Mouse (Mus musculus) embryonic facial prominence, embryonic 14.5 days (tissue): ENCODE results near the gene Chst13. TPM values are rescaled to one million over a fixed set of nuclear protein-coding genes. Genes with fewer than 3 reads are reported as not detected.

ENCODE experiments used
- ATAC-seq: fragments of 200-750 bp; cut with Nextera tagmentation; 2 replicates; pipeline ENCODE4 v1.8.0; 2017; ENCODE audit warnings: low read depth, moderate number of reproducible peaks, moderate TSS enrichment
- DNase-seq: peaks from one replicate; pipeline ENCODE4 v3.0.0-alpha.2; 2015; ENCODE audit warnings: low spot score
- H3K27ac ChIP-seq: fragments of 300-500 bp; sonication (generic); replicated peaks from 2 replicates; pipeline ENCODE4 v1.5.1; 2014; ENCODE audit warnings: low read depth, mild to moderate bottlenecking, low read length, moderate library complexity
- H3K27me3 ChIP-seq: fragments of 300-500 bp; sonication (generic); replicated peaks from 2 replicates; pipeline ENCODE4 v1.6.1; 2014; ENCODE audit warnings: low read length; ENCODE audit not compliant: control insufficient read depth, insufficient read depth
- H3K36me3 ChIP-seq: fragments of 300-500 bp; sonication (generic); 2 replicates; pipeline ENCODE4 v1.6.1; 2014; ENCODE audit warnings: low read length, mixed read lengths; ENCODE audit not compliant: control insufficient read depth, insufficient read depth
- H3K4me1 ChIP-seq: fragments of 300-500 bp; sonication (generic); 2 replicates; pipeline ENCODE4 v1.6.1; 2014; ENCODE audit warnings: antibody characterized with exemption, low read length; ENCODE audit not compliant: control insufficient read depth, insufficient read depth
- H3K4me2 ChIP-seq: fragments of 300-500 bp; sonication (generic); 2 replicates; pipeline ENCODE4 v1.6.1; 2014; ENCODE audit warnings: low read depth, mild to moderate bottlenecking, low read length, moderate library complexity, mixed read lengths
- H3K4me3 ChIP-seq: fragments of 300-500 bp; sonication (generic); 2 replicates; pipeline ENCODE4 v1.5.1; 2014; ENCODE audit warnings: low read depth, mild to moderate bottlenecking, low read length
- H3K9ac ChIP-seq: fragments of 300-500 bp; sonication (generic); 2 replicates; pipeline ENCODE4 v1.6.1; 2014; ENCODE audit warnings: low read depth, mild to moderate bottlenecking, low read length, moderate library complexity, mixed read lengths
- H3K9me3 ChIP-seq: fragments of 300-500 bp; sonication (generic); 2 replicates; pipeline ENCODE4 v1.6.1; 2016; ENCODE audit warnings: low read length; ENCODE audit not compliant: control insufficient read depth
- WGBS: fragments of 180-500 bp; shearing (Covaris S2); extraction: QIAGEN DNeasy Blood & Tissue Kit; methylation state at CpG from one replicate; pipeline ENCODE4 v1.1.7; 2014; 5-methylcytosine and 5-hydroxymethylcytosine counted together
- polyA plus RNA-seq: library from polyadenylated mRNA; unstranded; fragments of >200 nt; fragmentation: Nextera tagmentation; extraction: Ambion mirVana; gene quantifications from 2 replicates; pipeline ENCODE4 v1.2.1, GENCODE M21; 2014

Chst13 gene
- polyA plus RNA-seq, 1 experiment from 2014 or later = 6.4 TPM

GRCm38 (mm10) chr6:90358142-90358541, 33.2 kb upstream of the Chst13 start:
- Histone ChIP-seq H3K9me3 (no peaks in the 10 kb centered on the region), H3K36me3 (no peaks in the 10 kb centered on the region), H3K4me1 (peaks cover 28% of the 10 kb centered on the region), H3K27me3 (no peaks in the 10 kb centered on the region), H3K4me3 (no peak overlapping the region), H3K9ac (no peak overlapping the region), H3K4me2 (no peak overlapping the region), H3K27ac (no peak overlapping the region)
- no peak for DNase-seq
- ATAC-seq = no peak
- WGBS = 51% methylated on average over 5 of the region's 5 CpGs

- Histone ChIP-seq H3K4me1 (no peaks in the 10 kb centered on the region), H3K4me2 (no peak overlapping the region), H3K9ac (no peak overlapping the region), H3K4me3 (no peak overlapping the region), H3K36me3 (no peaks in the 10 kb centered on the region), H3K27ac (no peak overlapping the region), H3K9me3 (no peaks in the 10 kb centered on the region), H3K27me3 (no peaks in the 10 kb centered on the region)
- 36% methylated on average over 2 of the region's 2 CpGs for WGBS
- ATAC-seq (no peak), DNase-seq (peak; percentile 68)
Observed at GRCm38 (mm10) chr6:90350011-90350410, 25.0 kb upstream of the Chst13 start.

GRCm38 (mm10) chr6:90348500-90348899, 23.5 kb upstream of the Chst13 start:
- no peak overlapping the region for H3K9ac ChIP-seq
- H3K4me1 ChIP-seq = no peaks in the 10 kb centered on the region
- DNase-seq (no peak), ATAC-seq (no peak)
- no peak overlapping the region for H3K4me2 ChIP-seq
- no peaks in the 10 kb centered on the region for H3K36me3 ChIP-seq
- H3K4me3 ChIP-seq = no peak overlapping the region
- WGBS = 57% methylated on average over 4 of the region's 4 CpGs
- no peak overlapping the region for H3K27ac ChIP-seq
- H3K27me3 ChIP-seq = no peaks in the 10 kb centered on the region
- H3K9me3 ChIP-seq = no peaks in the 10 kb centered on the region

GRCm38 (mm10) chr6:90347183-90347582, 22.2 kb upstream of the Chst13 start:
- H3K9ac ChIP-seq = no peak overlapping the region
- H3K36me3 ChIP-seq = no peaks in the 10 kb centered on the region
- no peaks in the 10 kb centered on the region for H3K4me1 ChIP-seq
- H3K4me3 ChIP-seq = no peak overlapping the region
- no peaks in the 10 kb centered on the region for H3K9me3 ChIP-seq
- no peak overlapping the region for H3K27ac ChIP-seq
- WGBS = 77% methylated on average over 4 of the region's 4 CpGs
- H3K27me3 ChIP-seq = no peaks in the 10 kb centered on the region
- no peak overlapping the region for H3K4me2 ChIP-seq
- no peak for DNase-seq
- no peak for ATAC-seq

DNA sequence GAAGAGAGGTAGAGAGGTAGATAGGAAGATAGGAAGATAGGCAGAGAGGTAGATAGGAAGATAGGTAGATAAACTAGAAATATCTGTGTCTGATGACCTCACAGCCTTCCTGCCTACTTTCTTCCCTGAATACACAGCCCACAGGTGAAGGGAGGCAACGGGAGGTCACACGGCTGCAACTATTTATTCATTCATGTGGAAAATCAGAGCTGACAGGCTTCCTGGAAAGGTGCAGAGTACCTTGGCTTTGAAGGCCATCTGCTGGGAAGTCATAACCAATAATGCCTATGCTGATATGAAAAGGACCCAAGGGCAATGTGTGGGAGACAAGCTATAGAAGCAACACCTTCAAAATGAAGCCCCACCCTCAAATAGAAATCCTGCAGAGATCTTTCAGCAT, 17.4 kb upstream of the Chst13 start:
- no peak overlapping the region for H3K27ac ChIP-seq
- no peaks in the 10 kb centered on the region for H3K9me3 ChIP-seq
- no peak overlapping the region for H3K9ac ChIP-seq
- H3K4me2 ChIP-seq = no peak overlapping the region
- no peak for DNase-seq
- WGBS = 68% methylated on average over 2 of the region's 2 CpGs
- no peak overlapping the region for H3K4me3 ChIP-seq
- ATAC-seq = no peak
- no peaks in the 10 kb centered on the region for H3K27me3 ChIP-seq
- no peaks in the 10 kb centered on the region for H3K4me1 ChIP-seq
- no peaks in the 10 kb centered on the region for H3K36me3 ChIP-seq

GRCm38 (mm10) chr6:90334244-90334643, 9.3 kb upstream of the Chst13 start:
- Histone ChIP-seq H3K4me2 (no peak overlapping the region), H3K27ac (no peak overlapping the region), H3K4me1 (no peaks in the 10 kb centered on the region), H3K9me3 (no peaks in the 10 kb centered on the region), H3K9ac (no peak overlapping the region), H3K36me3 (no peaks in the 10 kb centered on the region), H3K27me3 (no peaks in the 10 kb centered on the region), H3K4me3 (no peak overlapping the region)
- WGBS = 75% methylated on average over 3 of the region's 3 CpGs
- no peak for ATAC-seq
- no peak for DNase-seq

DNA sequence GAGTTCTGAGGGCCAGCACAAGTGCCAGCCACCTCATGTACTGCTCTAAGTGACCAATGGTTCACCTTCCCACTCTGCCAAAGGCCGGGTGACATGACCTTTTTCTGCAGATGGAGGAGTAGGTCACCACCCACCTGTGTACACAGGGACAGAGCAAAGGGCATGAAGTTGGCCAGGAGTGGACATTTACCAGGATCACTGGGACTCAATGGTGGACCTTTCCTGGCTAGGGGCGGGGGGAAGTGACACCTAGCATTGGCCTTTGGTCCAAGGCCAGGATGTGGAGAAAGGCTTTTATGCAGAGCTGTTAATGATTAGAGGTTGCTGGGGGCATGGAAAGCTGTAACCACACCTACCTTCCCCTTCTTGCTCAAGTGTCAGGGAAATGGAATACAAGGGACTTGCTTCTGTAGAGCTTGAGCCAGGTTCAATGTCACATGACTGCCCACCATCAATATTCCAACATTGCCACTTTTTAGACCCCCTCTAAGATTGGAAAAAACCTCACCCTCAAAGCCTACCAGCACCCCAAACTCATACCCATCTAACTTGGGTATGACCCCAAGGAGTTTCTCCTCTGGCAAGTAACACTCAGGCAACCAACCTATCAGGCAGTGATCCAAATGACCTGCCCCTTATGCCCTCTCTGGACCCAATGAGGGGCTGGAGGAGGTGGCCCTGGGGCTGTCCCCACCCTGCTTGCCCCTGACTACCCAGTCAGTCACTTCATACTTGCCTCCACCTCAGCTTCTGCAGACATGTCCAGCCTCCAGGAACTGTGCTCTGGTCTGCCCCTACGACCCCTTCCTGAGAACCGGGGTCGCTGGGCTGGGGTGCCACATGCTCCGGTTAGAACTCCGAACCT, 7.8 kb upstream of the Chst13 start, which contains the start of gene Uroc1:
Gene Uroc1, plus strand, starts transcription at position 724 of the 865 bp plus-strand sequence.
- H3K4me1 ChIP-seq = no peaks in the 10 kb centered on the region
- no peak within 1 kb of the TSS for H3K27ac ChIP-seq
- H3K4me2 ChIP-seq = no peak within 1 kb of the TSS
- DNase-seq (no peak), ATAC-seq (no peak)
- H3K9me3 ChIP-seq = no peaks in the 10 kb centered on the region
- WGBS = 78% methylated on average over 7 of the region's 7 CpGs
- H3K4me3 ChIP-seq = no peak within 1 kb of the TSS
- H3K27me3 ChIP-seq = no peaks in the 10 kb centered on the region
- no peak within 1 kb of the TSS for H3K9ac ChIP-seq
- H3K36me3 ChIP-seq = no peaks in the 10 kb centered on the region

DNA sequence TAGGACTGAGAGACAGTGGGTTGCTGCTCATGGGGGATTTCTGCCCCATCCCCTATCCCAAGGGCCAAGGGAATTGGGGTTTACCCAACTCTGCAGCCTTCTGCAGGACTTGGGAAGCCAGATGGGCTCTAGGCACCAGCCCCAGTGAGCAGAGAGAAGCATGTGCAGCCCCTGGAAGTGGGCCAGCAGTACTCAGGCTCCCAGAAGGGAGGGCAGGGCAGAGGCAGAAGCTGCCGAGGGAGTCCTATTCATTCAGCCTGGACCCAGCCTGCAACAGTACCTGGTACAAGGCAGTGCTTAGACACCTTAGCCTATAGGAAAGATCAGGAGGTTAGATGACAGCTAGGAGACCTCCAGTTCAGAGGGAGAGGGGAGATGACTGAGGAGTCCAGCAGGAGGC, 5.0 kb upstream of the Chst13 start:
- no peak overlapping the region for H3K4me2 ChIP-seq
- H3K36me3 ChIP-seq = no peaks in the 10 kb centered on the region
- no peak overlapping the region for H3K27ac ChIP-seq
- H3K27me3 ChIP-seq = peaks cover 3% of the 10 kb centered on the region; the same call in 1 of the 2 replicates
- no peak overlapping the region for H3K4me3 ChIP-seq
- 0 out of 2 replicates have a peak, but pooled peaks have one; percentile 22 for ATAC-seq
- no peak overlapping the region for H3K9ac ChIP-seq
- peak; percentile 53 for DNase-seq
- 26% methylated on average over 1 of the region's 1 CpGs for WGBS
- H3K4me1 ChIP-seq = no peaks in the 10 kb centered on the region
- no peaks in the 10 kb centered on the region for H3K9me3 ChIP-seq

- H3K4me3 ChIP-seq = no peak overlapping the region
- WGBS = 20% methylated on average over 6 of the region's 6 CpGs
- no peaks in the 10 kb centered on the region for H3K9me3 ChIP-seq
- no peaks in the 10 kb centered on the region for H3K36me3 ChIP-seq
- H3K9ac ChIP-seq = no peak overlapping the region
- H3K27ac ChIP-seq = no peak overlapping the region
- H3K4me1 ChIP-seq = no peaks in the 10 kb centered on the region
- H3K27me3 ChIP-seq = peaks cover 8% of the 10 kb centered on the region
- no peak for ATAC-seq
- no peak for DNase-seq
- no peak overlapping the region for H3K4me2 ChIP-seq
Observed at GRCm38 (mm10) chr6:90327670-90328069, 2.7 kb upstream of the Chst13 start.
